Mouse (Mus musculus): ENCODE data around the gene Hspa12a.

- TF ChIP-seq CTCF (IDR thresholded peaks at IDR 0.05; ENCODE audit: low read depth, low read length) (no peak), GATA1 (IDR thresholded peaks at IDR 0.05; ENCODE audit: borderline replicate concordance, low read length) (no peak), POLR2AphosphoS5 (IDR thresholded peaks at IDR 0.05; ENCODE audit: insufficient replicate concordance, low read depth, low read length) (no peak), GATA2 (IDR thresholded peaks at IDR 0.05; ENCODE audit: borderline replicate concordance, low read depth, low read length) (no peak)
These were observed 30.2 kb downstream of the Hspa12a start for GRCm38 (mm10) chr19:58913301-58913700.

All from G1E (cell line).